Mouse (Mus musculus) ES-E14 (cell line): Measurements from ENCODE around the gene Itprid2.

Experiments
- HCFC1 ChIP-seq: IDR thresholded peaks from 2 replicates; pipeline ENCODE4 v1.6.1; 2012; ENCODE audit warnings: low read length, inconsistent platforms, borderline replicate concordance; ENCODE audit not compliant: insufficient read depth
- MAFK ChIP-seq: IDR thresholded peaks from 2 replicates; pipeline ENCODE4 v1.6.1; 2014; ENCODE audit warnings: mild to moderate bottlenecking, low read depth, low read length, inconsistent platforms; ENCODE audit not compliant: insufficient read depth
- ZC3H11A ChIP-seq: IDR thresholded peaks from 2 replicates; pipeline ENCODE4 v1.6.1; 2012; ENCODE audit warnings: low read depth, mild to moderate bottlenecking, inconsistent platforms, low read length, borderline replicate concordance

DNA sequence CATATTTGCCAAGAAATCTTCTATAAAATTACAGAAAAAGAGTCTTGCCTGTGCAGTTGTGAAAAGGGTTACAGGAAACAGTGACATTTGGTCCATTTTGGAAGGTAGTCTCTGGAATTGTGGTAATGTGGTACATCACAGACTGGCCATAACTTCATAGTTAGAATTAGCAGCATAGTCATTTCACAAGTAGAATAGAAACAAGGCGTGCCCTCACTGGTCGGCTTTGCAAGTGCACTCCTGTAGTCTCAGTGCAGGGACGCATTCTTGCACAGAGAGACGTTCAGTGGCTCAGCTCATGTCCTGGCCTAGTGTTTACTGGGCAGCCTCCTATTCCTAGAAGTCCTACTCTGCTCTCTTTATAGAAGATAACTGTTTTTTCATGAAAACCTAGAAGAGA is 17.4 kb downstream of the Itprid2 start:
- no peak for TF ChIP-seq ZC3H11A
- no peak for TF ChIP-seq HCFC1
- TF ChIP-seq MAFK, result no peak
